Mouse (Mus musculus) R1 (cell line): ENCODE data around the gene Zim1.

Source experiments
- DNase-seq: peaks from one replicate; pipeline ENCODE4 v3.0.0-alpha.2; 2018; ENCODE audit warnings: low read depth, low spot score

Gene Zim1

GRCm38 (mm10) chr7:6696241-6697045, at the start of gene Zim1:
Zim1 (minus strand) TSS chr7:6696450.
- DNase-seq: peak; percentile 94

- DNase-seq: no peak
Measured at GRCm38 (mm10) chr7:6744281-6744904, 48.1 kb upstream of the Zim1 start.

- DNase-seq: no peak
Measured at GRCm38 (mm10) chr7:6736060-6736459, 39.8 kb upstream of the Zim1 start.

- peak; percentile 3 for DNase-seq
Measured at GRCm38 (mm10) chr7:6731930-6732329, 35.7 kb upstream of the Zim1 start.

- DNase-seq: no peak
Measured at GRCm38 (mm10) chr7:6731373-6731772, 35.1 kb upstream of the Zim1 start.

- peak; percentile 27 for DNase-seq
Measured at GRCm38 (mm10) chr7:6730801-6731200, 34.6 kb upstream of the Zim1 start.

GRCm38 (mm10) chr7:6730241-6730640, 34.0 kb upstream of the Zim1 start, which contains the start of the genes Peg3 and Usp29:
Peg3 (minus strand) TSS chr7:6730431.
Usp29 (plus strand) TSS chr7:6730578.
- peak; percentile 95 for DNase-seq

- peak; percentile 96 for DNase-seq
Measured at GRCm38 (mm10) chr7:6729061-6729817, 33.0 kb upstream of the Zim1 start.

GRCm38 (mm10) chr7:6728263-6728931, 32.1 kb upstream of the Zim1 start:
- DNase-seq: peak; percentile 98

GRCm38 (mm10) chr7:6727351-6728121, 31.3 kb upstream of the Zim1 start:
- peak; percentile 98 for DNase-seq

GRCm38 (mm10) chr7:6709396-6709795, 13.1 kb upstream of the Zim1 start:
- DNase-seq: no peak

GRCm38 (mm10) chr7:6708451-6709180, 12.4 kb upstream of the Zim1 start:
- no peak for DNase-seq

GRCm38 (mm10) chr7:6707416-6708015, 11.3 kb upstream of the Zim1 start:
- DNase-seq: no peak

GRCm38 (mm10) chr7:6699230-6699629, 3.0 kb upstream of the Zim1 start:
- DNase-seq: no peak

GRCm38 (mm10) chr7:6685511-6685910, 10.7 kb downstream of the Zim1 start:
- DNase-seq: no peak

- DNase-seq: no peak
Measured at GRCm38 (mm10) chr7:6666726-6667125, 29.5 kb downstream of the Zim1 start.

- DNase-seq: no peak
Measured at GRCm38 (mm10) chr7:6663430-6663829, 32.8 kb downstream of the Zim1 start.

- peak; percentile 57 for DNase-seq
Measured at GRCm38 (mm10) chr7:6659605-6660004, 36.6 kb downstream of the Zim1 start.

GRCm38 (mm10) chr7:6658606-6659005, 37.6 kb downstream of the Zim1 start:
- peak; percentile 61 for DNase-seq

GRCm38 (mm10) chr7:6652151-6652550, 44.1 kb downstream of the Zim1 start:
- no peak for DNase-seq
